Mouse (Mus musculus) hindbrain, embryonic 13.5 days (tissue): ENCODE measurements at regions not wholly inside any gene's neighbourhood (a gene's known extent, or its start where the extent isn't known, plus 50 kb on each side); places are given as distances from the start of the nearest gene placed in this dataset.

Experiments
- ATAC-seq: fragments of 200-750 bp; cut with Nextera tagmentation; 2 replicates; pipeline ENCODE4 v1.8.0; 2017; ENCODE audit warnings: moderate TSS enrichment; ENCODE audit not compliant: low FRiP score
- H3K27ac ChIP-seq: fragments of 300-500 bp; sonication (generic); 2 replicates; pipeline ENCODE4 v1.5.1; 2015; ENCODE audit warnings: inconsistent platforms, mild to moderate bottlenecking, moderate library complexity
- H3K27me3 ChIP-seq: fragments of 300-500 bp; sonication (generic); 2 replicates; pipeline ENCODE4 v1.6.1; 2015; ENCODE audit warnings: mild to moderate bottlenecking, inconsistent platforms
- H3K36me3 ChIP-seq: fragments of 300-500 bp; sonication (generic); 2 replicates; pipeline ENCODE4 v1.6.1; 2015; ENCODE audit warnings: mild to moderate bottlenecking, inconsistent platforms
- H3K4me1 ChIP-seq: fragments of 300-500 bp; sonication (generic); replicated peaks from 2 replicates; pipeline ENCODE4 v1.6.1; 2015; ENCODE audit warnings: inconsistent platforms
- H3K4me2 ChIP-seq: fragments of 300-500 bp; sonication (generic); 2 replicates; pipeline ENCODE4 v1.6.1; 2015; ENCODE audit warnings: inconsistent platforms, mild to moderate bottlenecking, moderate library complexity
- H3K4me3 ChIP-seq: fragments of 300-500 bp; sonication (generic); 2 replicates; pipeline ENCODE4 v1.5.1; 2015; ENCODE audit warnings: mild to moderate bottlenecking, inconsistent platforms
- H3K9ac ChIP-seq: fragments of 300-500 bp; sonication (generic); 2 replicates; pipeline ENCODE4 v1.6.1; 2015; ENCODE audit warnings: mild to moderate bottlenecking, inconsistent platforms
- H3K9me3 ChIP-seq: fragments of 300-500 bp; sonication (generic); 2 replicates; pipeline ENCODE4 v1.6.1; 2016; ENCODE audit warnings: inconsistent platforms
- WGBS: fragments of 180-500 bp; shearing (Covaris S2); methylation state at CpG from one replicate; pipeline ENCODE4 v1.1.7; 2015; 5-methylcytosine and 5-hydroxymethylcytosine counted together

- WGBS, result 87% methylated on average over 10 of the region's 10 CpGs
- ATAC-seq, result no peak
- Histone ChIP-seq H3K27me3 (peaks cover 15% of the 10 kb centered on the region; the same call in 1 of the 2 replicates), H3K9ac (no peak overlapping the region), H3K4me3 (no peak overlapping the region), H3K27ac (no peak overlapping the region), H3K4me1 (peaks cover 51% of the 10 kb centered on the region), H3K4me2 (no peak overlapping the region), H3K9me3 (no peaks in the 10 kb centered on the region), H3K36me3 (no peaks in the 10 kb centered on the region)
Observed at GRCm38 (mm10) chr5:111527741-111528140, 110.6 kb downstream of the Mn1 start.

GRCm38 (mm10) chr5:111529096-111529495 is 111.9 kb downstream of the Mn1 start:
- Histone ChIP-seq H3K4me3 (no peak overlapping the region), H3K9ac (no peak overlapping the region), H3K4me2 (0 out of 2 replicates have a peak overlapping the region, but pooled peaks have one; percentile 2), H3K9me3 (no peaks in the 10 kb centered on the region), H3K27me3 (peaks cover 17% of the 10 kb centered on the region; the same call in 1 of the 2 replicates), H3K27ac (peak overlapping the region; percentile 46), H3K36me3 (no peaks in the 10 kb centered on the region), H3K4me1 (peaks cover 54% of the 10 kb centered on the region)
- 6% methylated on average over 9 of the region's 9 CpGs for WGBS
- peak; percentile 61; the same call in 1 of the 2 replicates for ATAC-seq

GRCm38 (mm10) chr5:111530628-111531524 is 113.7 kb downstream of the Mn1 start:
- H3K4me3 ChIP-seq, result no peak overlapping the region
- H3K9ac ChIP-seq, result no peak overlapping the region
- no peaks in the 10 kb centered on the region for H3K36me3 ChIP-seq
- H3K9me3 ChIP-seq, result no peaks in the 10 kb centered on the region
- H3K27ac ChIP-seq, result peak overlapping the region; percentile 30
- WGBS, result 14% methylated on average over 25 of the region's 26 CpGs
- H3K27me3 ChIP-seq, result peaks cover 15% of the 10 kb centered on the region; the same call in 1 of the 2 replicates
- no peak for ATAC-seq
- peaks cover 72% of the 10 kb centered on the region for H3K4me1 ChIP-seq
- H3K4me2 ChIP-seq, result peak overlapping the region; percentile 17; the same call in 1 of the 2 replicates

- Histone ChIP-seq H3K27ac (no peak overlapping the region), H3K9ac (no peak overlapping the region), H3K4me3 (no peak overlapping the region), H3K9me3 (no peaks in the 10 kb centered on the region), H3K4me2 (no peak overlapping the region), H3K36me3 (no peaks in the 10 kb centered on the region), H3K27me3 (peaks cover 16% of the 10 kb centered on the region; the same call in 1 of the 2 replicates), H3K4me1 (peaks cover 75% of the 10 kb centered on the region)
- 69% methylated on average over 9 of the region's 9 CpGs for WGBS
- no peak for ATAC-seq
Observed at GRCm38 (mm10) chr5:111532446-111533035, 115.4 kb downstream of the Mn1 start.

GRCm38 (mm10) chr5:111535978-111536377 is 118.8 kb downstream of the Mn1 start:
- no peak overlapping the region for H3K4me2 ChIP-seq
- 15% methylated on average over 13 of the region's 13 CpGs for WGBS
- H3K9me3 ChIP-seq, result no peaks in the 10 kb centered on the region
- peak; percentile 12; the same call in 1 of the 2 replicates for ATAC-seq
- H3K9ac ChIP-seq, result no peak overlapping the region
- H3K4me3 ChIP-seq, result no peak overlapping the region
- 0 out of 2 replicates have a peak overlapping the region, but pooled peaks have one; percentile 62 for H3K27ac ChIP-seq
- peaks cover 65% of the 10 kb centered on the region for H3K4me1 ChIP-seq
- H3K27me3 ChIP-seq, result peaks cover 13% of the 10 kb centered on the region; the same call in 1 of the 2 replicates
- no peaks in the 10 kb centered on the region for H3K36me3 ChIP-seq

GRCm38 (mm10) chr5:111538560-111539450 is 121.6 kb downstream of the Mn1 start:
- peaks cover 49% of the 10 kb centered on the region for H3K4me1 ChIP-seq
- H3K27me3 ChIP-seq, result peaks cover 12% of the 10 kb centered on the region; the same call in 1 of the 2 replicates
- H3K9ac ChIP-seq, result peak overlapping the region; percentile 39; the same call in 1 of the 2 replicates
- 42% methylated on average over 13 of the region's 13 CpGs for WGBS
- no peak overlapping the region for H3K4me2 ChIP-seq
- ATAC-seq, result 0 out of 2 replicates have a peak, but pooled peaks have one; percentile 45
- H3K36me3 ChIP-seq, result no peaks in the 10 kb centered on the region
- peak overlapping the region; percentile 64 for H3K27ac ChIP-seq
- no peaks in the 10 kb centered on the region for H3K9me3 ChIP-seq
- no peak overlapping the region for H3K4me3 ChIP-seq

GRCm38 (mm10) chr5:111540486-111540885 is 123.3 kb downstream of the Mn1 start:
- WGBS, result 19% methylated on average over 3 of the region's 3 CpGs

GRCm38 (mm10) chr5:111542077-111542476 is 124.9 kb downstream of the Mn1 start:
- 90% methylated on average over 3 of the region's 3 CpGs for WGBS
- H3K4me2 ChIP-seq, result no peak overlapping the region
- no peak for ATAC-seq
- H3K9ac ChIP-seq, result no peak overlapping the region
- no peaks in the 10 kb centered on the region for H3K36me3 ChIP-seq
- no peaks in the 10 kb centered on the region for H3K9me3 ChIP-seq
- H3K27me3 ChIP-seq, result peaks cover 9% of the 10 kb centered on the region; the same call in 1 of the 2 replicates
- no peak overlapping the region for H3K27ac ChIP-seq
- H3K4me1 ChIP-seq, result peaks cover 29% of the 10 kb centered on the region
- no peak overlapping the region for H3K4me3 ChIP-seq

More at GRCm38 (mm10) chr5:111540486-111540885, 123.3 kb downstream of the Mn1 start:
- no peak overlapping the region for H3K27ac ChIP-seq
- no peaks in the 10 kb centered on the region for H3K9me3 ChIP-seq
- no peaks in the 10 kb centered on the region for H3K36me3 ChIP-seq
- ATAC-seq, result no peak
- no peak overlapping the region for H3K4me3 ChIP-seq
- H3K9ac ChIP-seq, result no peak overlapping the region
- peaks cover 9% of the 10 kb centered on the region; the same call in 1 of the 2 replicates for H3K27me3 ChIP-seq
- H3K4me1 ChIP-seq, result peaks cover 33% of the 10 kb centered on the region
- H3K4me2 ChIP-seq, result no peak overlapping the region

- H3K4me1 ChIP-seq, result peaks cover 17% of the 10 kb centered on the region
- H3K9me3 ChIP-seq, result no peaks in the 10 kb centered on the region
- no peak overlapping the region for H3K27ac ChIP-seq
- ATAC-seq, result no peak
- H3K27me3 ChIP-seq, result peaks cover 19% of the 10 kb centered on the region
- H3K36me3 ChIP-seq, result no peaks in the 10 kb centered on the region
- WGBS, result 86% methylated on average over 9 of the region's 9 CpGs
- no peak overlapping the region for H3K4me3 ChIP-seq
- no peak overlapping the region for H3K9ac ChIP-seq
- H3K4me2 ChIP-seq, result no peak overlapping the region
Observed at GRCm38 (mm10) chr5:111543721-111544495, 126.7 kb downstream of the Mn1 start.

GRCm38 (mm10) chr5:111553471-111554382 is 136.6 kb downstream of the Mn1 start:
- 72% methylated on average over 16 of the region's 16 CpGs for WGBS
- peak overlapping the region; percentile 79 for H3K27ac ChIP-seq

More at GRCm38 (mm10) chr5:111553471-111554382, 136.6 kb downstream of the Mn1 start:
- H3K36me3 ChIP-seq, result no peaks in the 10 kb centered on the region
- no peak overlapping the region for H3K4me3 ChIP-seq
- H3K9me3 ChIP-seq, result no peaks in the 10 kb centered on the region
- peaks cover 37% of the 10 kb centered on the region for H3K4me1 ChIP-seq
- H3K27me3 ChIP-seq, result peaks cover 8% of the 10 kb centered on the region; the same call in 1 of the 2 replicates
- H3K9ac ChIP-seq, result no peak overlapping the region
- ATAC-seq, result no peak
- no peak overlapping the region for H3K4me2 ChIP-seq
